Mouse (Mus musculus): ENCODE measurements around the gene Cdh5.

DNA sequence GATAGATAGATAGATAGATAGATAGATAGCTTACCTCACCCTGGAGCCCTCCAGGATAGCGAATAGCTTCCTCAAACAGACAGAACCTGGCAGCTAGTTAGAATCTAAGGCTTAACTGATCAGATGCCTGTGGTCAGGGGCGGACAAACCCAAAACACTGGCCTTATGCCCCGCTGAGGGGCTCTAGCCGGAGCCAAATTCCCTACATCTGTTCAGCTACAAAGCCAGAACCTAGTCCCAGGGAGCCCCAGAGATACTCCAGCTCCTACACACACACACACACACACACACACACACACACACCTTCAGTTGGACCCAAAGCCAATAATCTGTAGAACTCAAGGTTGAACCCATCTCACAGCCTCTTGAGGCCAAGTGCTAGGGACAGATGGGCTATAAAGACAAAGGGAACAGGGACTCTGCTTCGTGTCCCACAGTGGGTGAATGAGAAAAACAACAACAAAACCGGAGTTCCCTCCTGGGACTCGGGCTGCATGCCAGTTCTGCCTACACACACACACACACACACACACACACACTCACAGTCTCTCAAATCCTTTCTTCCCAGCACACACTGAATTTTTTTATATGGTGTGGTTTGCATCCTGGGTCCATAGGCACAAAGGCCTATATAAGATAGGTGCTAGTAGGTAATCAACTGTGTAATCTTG lies 5.0 kb downstream of the Cdh5 start:
- TF ChIP-seq CTCF (conservative IDR thresholded peaks at IDR 0.05; ENCODE audit: low read length) (no peak), POU5F1 (IDR thresholded peaks at IDR 0.05; ENCODE audit: borderline replicate concordance, low read length) (no peak)
